Mouse (Mus musculus) spleen, adult 2 months (tissue): ENCODE measurements around the gene Mrm2. TPM values are rescaled to one million over a fixed set of nuclear protein-coding genes. Genes with fewer than 3 reads are reported as not detected.
A peak's percentile ranks its signal among the peaks of the same experiment; 100 is the strongest.

Experiments used
- DNase-seq, 2 experiments: peaks; one replicate each; pipeline versions ENCODE4 v3.0.0 to v3.0.0-alpha.2; 2012 to 2021; ENCODE audit warnings: low spot score in 2 of 2, low read depth in 1 of 2
- H3K27ac ChIP-seq: fragments of 200-500 bp; 2 replicates; pipeline ENCODE4 v1.5.1; 2012; ENCODE audit warnings: low read length, inconsistent platforms; ENCODE audit not compliant: insufficient read depth
- H3K27me3 ChIP-seq: fragments of 200-500 bp; 2 replicates; pipeline ENCODE4 v1.6.1; 2012; ENCODE audit warnings: mild to moderate bottlenecking, moderate library complexity, low read length, inconsistent platforms; ENCODE audit not compliant: control insufficient read depth, insufficient read depth
- H3K36me3 ChIP-seq: fragments of 200-500 bp; 2 replicates; pipeline ENCODE4 v1.6.1; 2012; ENCODE audit warnings: mild to moderate bottlenecking, low read length, inconsistent platforms; ENCODE audit not compliant: control insufficient read depth, insufficient read depth
- H3K4me1 ChIP-seq: fragments of 200-500 bp; 2 replicates; pipeline ENCODE4 v1.6.1; 2011; ENCODE audit warnings: inconsistent platforms; ENCODE audit not compliant: control insufficient read depth, insufficient read depth, insufficient read length
- H3K4me3 ChIP-seq: fragments of 200-500 bp; 2 replicates; pipeline ENCODE4 v1.5.1; 2011; ENCODE audit warnings: mild to moderate bottlenecking, inconsistent platforms; ENCODE audit not compliant: insufficient read depth, insufficient read length; ENCODE audit errors: extremely low read depth
- CTCF ChIP-seq: fragments of 200-500 bp; IDR thresholded peaks from 2 replicates; pipeline ENCODE4 v1.5.1; 2011; ENCODE audit warnings: mild to moderate bottlenecking, inconsistent platforms; ENCODE audit not compliant: insufficient read depth, insufficient read length, insufficient replicate concordance; ENCODE audit errors: extremely low read depth
- POLR2A ChIP-seq: fragments of 200-500 bp; IDR thresholded peaks from 2 replicates; pipeline ENCODE4 v1.6.1; 2011; ENCODE audit warnings: low read depth, low read length, inconsistent platforms
- WGBS: fragments of 180-500 bp; shearing (Covaris S2); methylation state at CpG from one replicate; pipeline ENCODE4 v1.1.7; 2018; 5-methylcytosine and 5-hydroxymethylcytosine counted together
- polyA plus RNA-seq: library from polyadenylated mRNA; depleted of rRNA; stranded (reverse); fragments of >200 nt; gene quantifications from 2 replicates; pipeline ENCODE4 v1.2.3, GENCODE M21; 2012

The Mrm2 gene
- polyA plus RNA-seq, 1 experiment, result 3.7 TPM

GRCm38 (mm10) chr5:140332519-140332918, 821 bp upstream of the Mrm2 start:
- Histone ChIP-seq H3K4me1 (peaks cover 3% of the 10 kb centered on the region; the same call in 1 of the 2 replicates), H3K27me3 (no peaks in the 10 kb centered on the region), H3K4me3 (no peak overlapping the region), H3K27ac (no peak overlapping the region), H3K36me3 (0 out of 2 replicates have a peak, but pooled peaks cover 3% of the 10 kb centered on the region)
- no peak for DNase-seq
- TF ChIP-seq POLR2A (no peak), CTCF (no peak)
- WGBS, result 70% methylated on average over 4 of the region's 4 CpGs

DNA sequence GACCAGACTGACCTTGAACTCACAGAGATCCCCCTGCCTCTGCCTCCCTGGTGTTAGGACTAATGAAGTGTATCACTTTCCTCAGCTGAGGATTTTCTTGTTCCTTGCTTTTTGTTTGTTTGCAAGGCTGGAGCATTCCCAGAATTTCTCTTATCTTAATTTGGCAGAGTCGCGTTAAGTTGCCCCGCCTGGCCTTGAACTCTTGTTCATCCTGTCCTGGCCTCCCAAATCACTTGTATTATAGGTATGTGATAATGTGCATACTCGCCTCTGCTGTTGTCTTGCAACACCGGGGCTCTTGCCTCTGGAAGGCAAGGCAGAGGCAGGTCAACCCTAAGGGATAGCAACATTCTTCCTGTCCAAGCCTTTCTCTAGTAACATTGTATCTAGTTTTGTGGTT, 7.6 kb downstream of the Mrm2 start:
- no peak for TF ChIP-seq CTCF
- TF ChIP-seq POLR2A, result no peak
- peaks cover 2% of the 10 kb centered on the region; the same call in 1 of the 2 replicates for H3K4me1 ChIP-seq
- H3K27ac ChIP-seq, result no peak overlapping the region
- no peak for DNase-seq
- 0 out of 2 replicates have a peak, but pooled peaks cover 3% of the 10 kb centered on the region for H3K36me3 ChIP-seq
- WGBS, result 86% methylated on average over 5 of the region's 5 CpGs
- no peak overlapping the region for H3K4me3 ChIP-seq
- no peaks in the 10 kb centered on the region for H3K27me3 ChIP-seq

- under 1% methylated on average over 17 of the region's 17 CpGs for WGBS
- no peak for DNase-seq
- no peaks in the 10 kb centered on the region for H3K36me3 ChIP-seq
- H3K27me3 ChIP-seq, result no peaks in the 10 kb centered on the region
- peak overlapping the region; percentile 90 for H3K27ac ChIP-seq
- H3K4me1 ChIP-seq, result peaks cover 2% of the 10 kb centered on the region; the same call in 1 of the 2 replicates
- TF ChIP-seq POLR2A (no peak), CTCF (no peak)
- peak overlapping the region; percentile 98 for H3K4me3 ChIP-seq
Observed at GRCm38 (mm10) chr5:140321756-140322575, 9.7 kb downstream of the Mrm2 start.

DNA sequence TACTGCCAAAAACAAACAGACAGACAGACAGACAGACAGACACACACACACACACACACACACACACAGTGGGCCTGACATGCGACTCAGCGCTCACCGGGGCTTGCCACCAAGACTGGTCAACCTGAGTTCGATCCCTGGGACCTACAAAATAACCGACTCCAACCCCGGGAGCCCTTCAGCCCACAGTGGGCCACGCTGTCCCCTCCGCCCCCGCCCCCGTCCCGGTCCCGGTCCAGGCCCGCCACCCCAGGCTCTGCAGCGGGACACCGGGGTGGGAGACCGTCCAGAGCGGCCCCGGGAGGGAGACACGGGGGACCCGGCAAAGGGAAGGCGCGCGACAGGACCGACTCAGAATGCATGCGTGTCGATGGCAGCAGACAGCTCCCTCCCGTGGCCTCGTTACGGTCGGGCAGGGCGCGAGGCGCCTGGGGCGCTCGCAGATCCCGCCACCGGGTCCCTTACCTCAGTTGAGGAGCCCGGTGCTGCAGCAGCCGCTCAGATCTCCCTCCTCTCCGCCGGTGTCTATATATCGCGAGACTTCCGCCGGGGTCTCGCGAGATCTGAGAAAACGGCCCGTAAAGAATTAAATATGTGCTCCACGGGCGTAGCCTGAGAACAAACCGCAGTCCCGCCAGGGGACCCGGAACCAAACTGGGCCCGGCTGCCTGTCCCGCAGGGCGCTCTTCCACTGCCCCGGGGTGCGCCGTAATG, 10.5 kb downstream of the Mrm2 start, which contains the start of the genes Mad1l1 and Nudt1:
Gene Mad1l1, minus strand, starts transcription at position 511 of the 714 bp plus-strand sequence.
Gene Nudt1, plus strand, starts transcription at position 615 of the 714 bp plus-strand sequence.
- H3K27ac ChIP-seq, result peak within 1 kb of the TSS; percentile 90
- DNase-seq, result peak; percentile 92
- no peaks in the 10 kb centered on the region for H3K36me3 ChIP-seq
- H3K4me3 ChIP-seq, result peak within 1 kb of the TSS; percentile 98
- WGBS, result under 1% methylated on average over 58 of the region's 60 CpGs
- H3K27me3 ChIP-seq, result no peaks in the 10 kb centered on the region
- TF ChIP-seq CTCF (no peak), POLR2A (peak; percentile 37; the same call in 1 of the 2 replicates)
- peaks cover 2% of the 10 kb centered on the region; the same call in 1 of the 2 replicates for H3K4me1 ChIP-seq

- WGBS, result 86% methylated on average over 3 of the region's 3 CpGs
- Histone ChIP-seq H3K4me1 (no peaks in the 10 kb centered on the region), H3K36me3 (peaks cover 12% of the 10 kb centered on the region), H3K4me3 (no peak overlapping the region), H3K27me3 (no peaks in the 10 kb centered on the region), H3K27ac (no peak overlapping the region)
- TF ChIP-seq POLR2A (no peak), CTCF (no peak)
- no peak for DNase-seq
Observed at GRCm38 (mm10) chr5:140316716-140317115, 15.0 kb downstream of the Mrm2 start.

DNA sequence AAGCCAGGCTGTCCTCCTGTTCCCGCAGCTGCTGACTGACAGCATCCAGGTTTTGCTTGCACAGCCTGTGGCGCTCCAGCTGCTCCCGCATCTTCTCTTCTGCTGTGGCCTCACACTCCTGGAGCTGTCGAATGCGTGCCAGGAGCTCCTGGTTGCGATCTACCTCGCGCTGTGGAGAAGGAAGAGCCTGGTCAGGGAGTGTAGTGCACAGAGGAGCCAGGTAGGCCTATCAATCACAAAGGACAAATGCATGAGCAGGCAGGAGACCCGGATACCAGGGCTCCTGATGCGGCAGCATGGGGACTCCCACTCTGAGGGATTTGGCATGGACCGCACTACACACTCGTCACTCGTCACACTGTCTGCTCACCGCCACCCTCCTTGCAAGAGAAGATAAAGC, 24.1 kb downstream of the Mrm2 start:
- DNase-seq, result no peak
- Histone ChIP-seq H3K27ac (no peak overlapping the region), H3K4me1 (no peaks in the 10 kb centered on the region), H3K4me3 (no peak overlapping the region), H3K36me3 (peaks cover 40% of the 10 kb centered on the region), H3K27me3 (no peaks in the 10 kb centered on the region)
- TF ChIP-seq CTCF (no peak), POLR2A (no peak)
- WGBS, result 98% methylated on average over 14 of the region's 14 CpGs
